Mouse (Mus musculus) retina, embryonic 14.5 days (tissue): Measurements from ENCODE around the gene H1fnt.

ENCODE experiments used
- DNase-seq: peaks from one replicate; pipeline ENCODE4 v3.0.0-alpha.2; 2015; ENCODE audit warnings: low spot score

H1fnt gene

DNA sequence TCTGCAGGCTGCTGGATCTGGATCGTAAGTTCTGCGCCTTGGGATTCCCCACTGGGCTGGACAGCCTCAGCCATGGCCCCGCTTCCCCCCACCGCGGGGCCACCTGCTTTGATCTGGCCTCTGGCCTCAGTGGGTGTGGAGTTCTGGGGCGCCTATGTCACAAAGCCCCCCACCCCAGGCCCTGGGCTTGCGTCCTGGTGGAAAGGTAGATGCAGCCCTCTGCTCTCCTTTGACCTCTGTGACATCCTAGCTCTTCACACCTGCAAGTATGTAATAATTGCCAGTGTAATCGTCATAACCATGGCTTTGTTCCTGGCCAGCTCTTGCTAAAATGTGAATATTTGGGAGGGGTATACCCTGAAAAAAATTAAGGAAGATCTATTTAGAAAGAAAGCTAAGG lies at the start of gene H1fnt:
Gene H1fnt (minus strand): TSS at position 101 of the 400 bp plus-strand sequence.
- no peak for DNase-seq

- DNase-seq, result peak; percentile 53
Observed at GRCm38 (mm10) chr15:98295628-98296551, 38.8 kb upstream of the H1fnt start, which contains the start of gene Zfp641. Zfp641 (minus strand) TSS chr15:98296161.

- DNase-seq, result no peak
Observed at GRCm38 (mm10) chr15:98293651-98294050, 36.6 kb upstream of the H1fnt start.

DNA sequence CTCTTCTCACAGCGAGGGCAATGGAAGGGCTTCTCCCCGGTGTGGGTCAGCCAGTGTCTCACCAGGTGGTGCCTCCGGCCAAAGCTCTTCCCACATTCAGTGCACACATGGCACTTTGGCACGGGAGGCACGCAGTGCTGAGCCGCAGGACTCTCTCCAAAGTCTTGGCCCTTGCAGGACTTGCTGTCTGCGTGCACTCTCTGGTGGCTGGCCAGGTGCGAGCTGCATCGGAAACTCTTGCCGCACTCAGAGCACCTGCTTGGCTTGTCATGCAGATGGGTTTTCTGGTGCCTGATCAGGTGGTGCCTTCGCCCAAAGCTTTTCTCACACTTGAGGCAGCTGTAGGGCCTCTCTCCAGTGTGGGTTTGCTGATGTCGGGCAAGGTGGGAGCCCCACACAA lies 31.5 kb upstream of the H1fnt start:
- no peak for DNase-seq

DNA sequence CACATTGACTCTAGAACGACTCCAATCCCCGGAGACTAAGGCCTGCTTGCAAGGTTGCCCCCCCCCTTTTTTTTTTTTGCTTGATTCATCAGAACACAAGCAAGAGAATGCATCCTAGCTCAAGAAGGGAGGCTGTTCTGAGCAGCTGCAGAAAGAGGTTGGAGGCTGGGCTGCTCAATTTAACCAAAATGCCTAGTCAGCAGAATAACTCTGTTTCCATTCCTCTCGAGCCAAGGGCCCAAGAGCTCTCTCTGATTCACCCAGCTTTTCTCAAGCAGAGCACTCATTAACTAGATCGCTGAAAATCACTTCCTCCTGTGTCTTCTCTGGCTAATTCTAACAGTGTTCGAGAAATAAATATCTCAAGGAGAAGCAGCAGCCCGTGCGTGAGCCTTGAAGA lies 29.3 kb upstream of the H1fnt start:
- DNase-seq, result no peak

DNA sequence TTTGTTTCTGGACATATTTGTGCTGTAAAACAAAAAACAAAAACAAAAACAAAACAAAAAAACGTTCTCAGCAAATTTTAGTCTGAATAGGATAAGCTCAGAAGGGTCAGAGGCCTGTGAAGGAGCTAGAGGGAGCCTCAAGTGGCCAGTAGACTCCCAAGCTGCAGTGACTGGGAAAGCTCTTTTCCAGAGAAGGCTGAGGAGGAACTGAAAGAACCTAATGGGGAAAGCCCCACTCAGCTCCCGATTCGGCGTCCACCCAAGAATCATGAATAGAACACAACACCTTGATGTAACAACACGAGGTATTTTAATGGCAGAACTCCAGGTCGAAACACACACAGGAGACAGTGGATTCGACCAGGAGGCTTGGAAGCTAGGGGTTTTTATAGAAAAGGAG lies 683 bp upstream of the H1fnt start:
- DNase-seq, result no peak

DNA sequence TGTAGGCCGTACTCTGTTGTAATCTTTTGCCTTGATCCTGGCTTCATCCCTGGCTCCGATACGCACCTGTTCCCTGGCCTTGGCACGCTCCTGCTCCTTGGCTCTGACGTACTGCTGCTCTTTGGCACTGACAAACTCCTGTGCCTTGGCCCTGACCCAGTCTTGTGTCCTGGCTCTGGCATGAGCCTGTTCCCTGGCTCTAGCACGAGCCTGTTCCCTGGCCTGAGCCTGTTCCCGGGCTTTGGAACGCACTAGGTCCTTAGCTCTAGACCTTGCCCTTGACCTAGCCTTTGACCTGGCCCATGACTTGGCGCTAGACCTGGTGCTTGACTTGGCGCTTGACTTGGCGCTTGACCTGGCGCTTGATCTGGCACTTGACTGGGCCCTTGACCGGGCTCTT lies 822 bp downstream of the H1fnt start:
- no peak for DNase-seq

DNA sequence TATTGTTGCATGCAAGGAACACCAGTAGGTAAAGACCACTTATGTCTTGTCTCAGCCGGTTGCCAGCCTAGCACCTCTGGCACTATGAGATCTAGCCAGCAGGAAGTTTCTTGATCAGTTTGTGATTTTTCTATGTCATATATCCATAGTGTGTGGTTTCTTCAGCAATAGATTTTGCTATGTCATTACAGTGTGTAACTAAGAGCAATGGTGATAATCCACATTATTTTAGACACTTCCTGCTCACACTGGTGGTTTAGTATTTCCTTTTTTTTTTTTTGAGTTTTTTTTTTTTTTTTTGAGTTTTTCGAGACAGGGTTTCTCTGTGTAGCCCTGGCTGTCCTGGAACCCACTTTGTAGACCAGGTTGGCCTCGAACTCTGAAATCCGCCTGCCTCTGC lies 21.7 kb downstream of the H1fnt start:
- DNase-seq, result no peak

DNA sequence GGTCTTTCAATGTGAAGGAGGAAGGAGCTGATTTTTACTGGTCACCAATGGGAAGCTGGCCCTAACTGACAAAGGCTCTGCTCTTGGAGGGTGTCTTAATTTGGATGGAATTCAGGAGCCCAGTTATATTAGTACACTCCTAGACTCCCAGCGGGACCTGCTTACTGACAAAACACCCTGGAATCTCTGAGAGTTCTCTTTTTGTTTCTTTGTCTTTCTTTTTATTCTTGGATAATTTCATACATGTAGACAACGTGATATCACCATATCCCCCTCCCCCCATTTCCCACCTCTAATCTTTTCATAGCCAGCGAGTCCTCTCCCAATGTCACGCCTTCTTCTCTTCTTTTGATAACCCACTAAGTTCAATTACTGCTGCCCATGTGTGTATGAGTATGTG lies 22.7 kb downstream of the H1fnt start, which contains the start of gene Olfr286:
Gene Olfr286 (minus strand): TSS at position 101 of the 400 bp plus-strand sequence.
- no peak for DNase-seq

GRCm38 (mm10) chr15:98226096-98226495 lies 31.0 kb downstream of the H1fnt start:
- no peak for DNase-seq

GRCm38 (mm10) chr15:98225610-98226009 lies 31.5 kb downstream of the H1fnt start:
- DNase-seq, result no peak

DNA sequence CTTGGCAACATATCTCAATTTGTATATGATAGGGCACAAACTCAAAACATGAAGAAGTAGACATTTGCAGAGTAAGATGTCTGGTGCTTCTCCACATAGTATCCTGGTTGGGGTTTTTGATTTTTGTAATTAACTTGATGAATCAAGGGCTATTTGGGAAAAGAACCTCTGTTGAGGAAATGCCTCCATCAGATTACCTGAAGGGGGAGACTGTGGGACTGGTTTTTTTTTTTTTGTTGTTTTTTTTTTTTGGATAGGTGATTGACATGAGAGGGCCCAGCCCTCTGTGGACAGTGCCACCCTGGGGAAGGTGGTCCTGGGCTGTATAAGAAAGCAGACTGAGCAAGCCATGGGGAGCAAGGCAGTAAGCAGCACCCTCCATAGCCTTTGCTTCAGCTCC lies 34.7 kb downstream of the H1fnt start:
- DNase-seq, result no peak

- no peak for DNase-seq
Observed at GRCm38 (mm10) chr15:98220877-98221276, 36.2 kb downstream of the H1fnt start, which contains the start of the genes Gm44579 and Olfr287. Gm44579 (minus strand) TSS chr15:98220977. Olfr287 (minus strand) TSS chr15:98221056.

- no peak for DNase-seq
Observed at GRCm38 (mm10) chr15:98214130-98214529, 43.0 kb downstream of the H1fnt start.

DNA sequence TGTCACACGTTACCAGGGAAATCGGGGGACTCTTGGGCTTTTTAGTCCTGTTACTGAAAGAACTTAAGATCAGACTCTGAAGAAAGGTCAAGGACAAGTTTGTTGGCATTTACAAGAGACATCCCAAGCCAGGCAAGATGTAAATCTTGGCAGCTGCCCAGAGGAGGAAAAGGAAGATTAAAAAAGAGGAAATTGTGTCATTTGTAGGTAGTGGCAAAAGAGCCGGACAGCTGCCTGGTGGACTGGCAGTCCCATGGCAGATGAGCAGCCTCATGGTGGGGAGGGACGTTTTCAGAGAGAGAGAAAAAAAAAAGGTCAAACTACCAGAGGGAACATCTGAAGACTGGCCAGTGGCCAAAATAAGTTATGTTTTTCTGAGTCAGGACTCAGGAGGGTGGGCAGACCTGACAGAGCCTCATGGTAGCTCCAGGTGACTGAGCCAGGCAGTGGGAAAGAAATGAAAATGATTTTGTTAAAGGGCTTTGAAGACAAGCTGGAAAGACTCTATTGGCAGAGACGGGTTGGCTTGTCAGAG lies 43.7 kb downstream of the H1fnt start:
- no peak for DNase-seq

DNA sequence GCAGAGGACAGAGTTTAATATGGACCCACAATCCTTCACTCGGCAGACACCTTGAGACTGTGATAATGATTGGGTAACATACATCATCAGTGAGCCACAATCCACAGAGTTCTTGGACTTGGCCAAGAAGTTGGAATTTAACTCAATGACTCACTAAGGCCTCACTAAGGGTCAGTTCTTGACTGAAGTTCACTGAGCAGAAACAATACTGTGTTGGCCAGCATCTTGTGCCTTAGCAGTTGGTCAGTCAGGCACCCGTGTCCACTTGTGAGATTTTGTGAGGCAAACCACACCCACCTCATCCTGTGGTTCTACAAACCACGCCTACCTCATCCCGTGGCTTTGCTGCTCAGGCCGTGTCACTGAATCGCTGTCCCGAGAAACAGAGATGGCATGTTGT lies 47.4 kb downstream of the H1fnt start:
- DNase-seq, result no peak
